Mouse (Mus musculus) effector memory CD4-positive, alpha-beta T cell, adult 5 months (primary cell): Measurements from ENCODE around the gene Emid1. TPM values are rescaled to one million over a fixed set of nuclear protein-coding genes. Genes with fewer than 3 reads are reported as not detected.

Experiments
- polyA plus RNA-seq: library from polyadenylated mRNA; unstranded; fragments of 100-300 nt; shearing (Covaris generic); gene quantifications from one replicate; pipeline ENCODE4 v1.2.1, GENCODE M21; 2017

Emid1 gene
- 0.60 TPM for polyA plus RNA-seq

GRCm38 (mm10) chr11:5151680-5152337, at the start of gene Emid1:
Emid1 (minus strand) TSS chr11:5152257.

GRCm38 (mm10) chr11:5098736-5099542, 53.1 kb downstream of the Emid1 start, which contains the start of the genes Rhbdd3 and Ewsr1:
Rhbdd3 (plus strand) TSS chr11:5098926.
Ewsr1 (minus strand) TSS chr11:5099266.

GRCm38 (mm10) chr11:5065056-5065821, 86.8 kb downstream of the Emid1 start, which contains the start of gene Gas2l1:
Gas2l1 (minus strand) TSS chr11:5065327.

GRCm38 (mm10) chr11:5057856-5058641, 94.0 kb downstream of the Emid1 start, which contains the start of gene Rasl10a:
Rasl10a (plus strand) TSS chr11:5058128.

Other genes with a start within 250 kb of the Emid1 start
- 4.7 TPM for gene Nefh, start 204.2 kb downstream of the Emid1 start, polyA plus RNA-seq
- gene Ap1b1, start 165.4 kb downstream of the Emid1 start, polyA plus RNA-seq = 104 TPM
- gene Rasl10a, start 94.1 kb downstream of the Emid1 start, polyA plus RNA-seq = not detected
- 8.3 TPM for gene Gas2l1, start 86.9 kb downstream of the Emid1 start, polyA plus RNA-seq
- 7.8 TPM for gene Rhbdd3, start 53.3 kb downstream of the Emid1 start, polyA plus RNA-seq
- 730 TPM for gene Ewsr1, start 53.0 kb downstream of the Emid1 start, polyA plus RNA-seq
- 15.8 TPM for gene Kremen1, start 109.3 kb upstream of the Emid1 start, polyA plus RNA-seq